Mouse (Mus musculus): Measurements from ENCODE around the gene Ntn5.

GRCm38 (mm10) chr7:45646671-45647070 is 37.2 kb upstream of the Ntn5 start:
- TF ChIP-seq POLR2A (IDR thresholded peaks at IDR 0.05; ENCODE audit: low read depth, low read length): no peak
- no peak for TF ChIP-seq CTCF (IDR thresholded peaks at IDR 0.05; ENCODE audit: extremely low read depth, insufficient read length, insufficient replicate concordance, low read depth, low read length)

Measured in small intestine, adult 2 months (tissue).